Mouse (Mus musculus): ENCODE measurements around the gene Defb11. TPM values are rescaled to one million over a fixed set of nuclear protein-coding genes. Genes with fewer than 3 reads are reported as not detected.
"Not testable (repeated sequence)": the region's sequence is repeated elsewhere in the genome, so short reads cannot be mapped to it uniquely, and the experiment has no call there.

Defb11 gene
- polyA plus RNA-seq (2016; fragmentation: Nextera tagmentation; extraction: Ambion mirVana) = 0.79 TPM in 1 of 2 replicates, not detected in the other

DNA sequence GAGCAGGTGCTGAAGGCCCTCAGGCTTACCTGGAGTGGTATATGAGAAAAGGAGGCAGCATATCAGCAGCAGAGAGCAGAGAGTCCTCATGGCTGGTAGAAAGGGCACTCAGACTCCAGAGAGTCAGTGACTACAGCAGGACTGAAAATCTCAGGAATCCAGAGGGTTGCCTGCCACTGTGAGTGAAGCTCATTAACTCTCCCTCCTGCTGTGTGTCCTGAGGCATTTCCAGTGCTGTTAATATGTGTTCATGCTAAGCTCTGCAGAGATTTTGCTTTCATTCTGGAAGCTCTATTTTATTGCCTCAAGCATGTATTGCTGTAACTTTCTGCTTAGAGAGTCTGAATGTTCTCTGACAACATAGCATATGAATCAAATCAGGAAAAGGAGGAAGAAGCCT lies at the start of gene Defb11:
TSS of gene Defb11 (minus strand) at position 123 of the 400 bp plus-strand sequence.
- H3K9ac ChIP-seq; H3K27me3 ChIP-seq; H3K4me1 ChIP-seq; H3K4me2 ChIP-seq; H3K9me3 ChIP-seq; H3K36me3 ChIP-seq (replicated peaks); H3K4me3 ChIP-seq (replicated peaks); ATAC-seq (ENCODE audit: low FRiP score); H3K27ac ChIP-seq: not testable (repeated sequence)

DNA sequence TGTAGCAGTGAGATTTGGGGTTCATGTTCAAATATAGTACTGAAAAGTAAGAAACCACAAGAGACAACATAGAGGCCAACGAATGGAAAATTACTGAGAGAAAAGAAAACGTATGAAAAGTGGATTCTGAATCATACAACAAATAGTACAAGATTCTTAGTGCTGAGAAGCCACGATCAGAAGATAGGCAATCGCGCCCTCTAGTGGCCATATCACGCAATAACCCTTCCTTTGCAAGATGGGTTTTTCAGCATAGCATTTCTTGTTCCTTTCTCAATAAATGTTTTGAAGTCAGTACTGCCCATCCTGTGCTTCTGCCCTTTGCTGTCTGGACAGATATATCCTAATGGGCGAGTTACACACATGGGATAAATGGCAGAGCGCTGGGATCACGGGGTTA lies 49.1 kb upstream of the Defb11 start:
- H3K4me1 ChIP-seq = no peaks in the 10 kb centered on the region
- H3K9me3 ChIP-seq = no peaks in the 10 kb centered on the region
- H3K4me2 ChIP-seq = no peak overlapping the region
- no peak overlapping the region for H3K27ac ChIP-seq
- no peaks in the 10 kb centered on the region for H3K36me3 ChIP-seq (replicated peaks)
- H3K27me3 ChIP-seq = no peaks in the 10 kb centered on the region
- 6% methylated on average over 9 of the region's 9 CpGs for WGBS
- no peak overlapping the region for H3K4me3 ChIP-seq (replicated peaks)
- no peak for ATAC-seq (ENCODE audit: low FRiP score)
- no peak overlapping the region for H3K9ac ChIP-seq

DNA sequence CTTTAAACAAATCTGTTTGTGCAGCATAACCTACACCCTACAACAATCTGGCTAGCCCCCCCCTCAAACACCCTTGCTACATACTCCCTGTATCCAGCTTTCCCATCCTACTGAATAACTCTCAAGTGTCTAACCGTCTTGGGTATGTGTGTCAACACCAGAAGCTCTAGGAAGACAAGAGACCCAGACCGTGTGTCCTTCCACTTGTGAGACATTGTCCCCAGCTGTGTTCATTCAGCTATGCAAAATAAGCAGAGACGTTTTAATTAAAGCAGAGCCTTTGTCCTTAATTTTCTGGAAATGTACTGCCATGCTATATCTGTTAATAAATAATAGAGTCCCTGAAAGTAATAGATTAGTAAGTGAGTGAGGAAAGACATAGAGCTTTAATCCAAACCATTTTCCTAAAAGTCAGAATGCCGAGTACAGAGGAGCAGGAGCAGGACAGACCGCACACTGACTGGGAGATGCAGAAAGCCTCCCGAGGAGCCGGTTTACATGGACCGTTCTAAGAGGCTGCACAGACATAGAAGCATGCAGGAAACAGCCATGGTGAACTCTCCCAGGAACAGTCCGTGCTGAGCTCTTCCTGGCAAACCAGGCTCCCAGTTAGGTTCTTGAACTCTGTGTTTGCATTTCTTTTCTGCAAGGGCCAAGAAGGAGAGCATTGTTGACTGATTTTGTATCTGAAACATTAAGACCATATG lies 41.3 kb upstream of the Defb11 start:
- Histone ChIP-seq H3K27ac (no peak overlapping the region), H3K4me3 (replicated peaks) (no peak overlapping the region), H3K36me3 (replicated peaks) (no peaks in the 10 kb centered on the region), H3K9ac (no peak overlapping the region), H3K27me3 (no peaks in the 10 kb centered on the region), H3K4me1 (no peaks in the 10 kb centered on the region), H3K9me3 (no peaks in the 10 kb centered on the region), H3K4me2 (no peak overlapping the region)
- ATAC-seq (ENCODE audit: low FRiP score) = no peak
- 65% methylated on average over 9 of the region's 9 CpGs for WGBS

DNA sequence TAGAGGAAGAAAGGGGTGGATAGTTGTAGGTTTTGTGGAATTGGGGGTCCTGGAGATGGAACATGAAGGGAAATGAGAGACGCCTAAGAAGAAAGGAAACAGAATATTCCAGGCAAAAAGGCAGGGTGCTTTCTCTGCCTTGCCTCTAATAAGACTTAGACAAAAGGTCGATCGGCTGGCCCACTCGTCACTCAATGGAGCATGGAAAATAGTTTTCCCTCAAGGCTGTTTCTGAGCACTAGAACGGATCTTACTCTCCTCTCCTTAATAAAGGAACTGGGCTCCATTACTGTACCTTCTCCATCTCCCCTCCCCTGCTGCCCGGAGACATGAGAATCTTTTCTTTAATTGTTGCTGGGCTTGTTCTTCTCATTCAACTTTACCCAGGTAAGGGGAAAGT lies 40.2 kb upstream of the Defb11 start, which contains the start of gene Defb13:
TSS of gene Defb13 (plus strand) at position 301 of the 400 bp plus-strand sequence.
- Histone ChIP-seq H3K27ac (no peak within 1 kb of the TSS), H3K27me3 (no peaks in the 10 kb centered on the region), H3K36me3 (replicated peaks) (no peaks in the 10 kb centered on the region), H3K9ac (no peak within 1 kb of the TSS), H3K9me3 (no peaks in the 10 kb centered on the region), H3K4me1 (no peaks in the 10 kb centered on the region), H3K4me2 (no peak within 1 kb of the TSS), H3K4me3 (replicated peaks) (no peak within 1 kb of the TSS)
- ATAC-seq (ENCODE audit: low FRiP score) = no peak
- 81% methylated on average over 6 of the region's 6 CpGs for WGBS

DNA sequence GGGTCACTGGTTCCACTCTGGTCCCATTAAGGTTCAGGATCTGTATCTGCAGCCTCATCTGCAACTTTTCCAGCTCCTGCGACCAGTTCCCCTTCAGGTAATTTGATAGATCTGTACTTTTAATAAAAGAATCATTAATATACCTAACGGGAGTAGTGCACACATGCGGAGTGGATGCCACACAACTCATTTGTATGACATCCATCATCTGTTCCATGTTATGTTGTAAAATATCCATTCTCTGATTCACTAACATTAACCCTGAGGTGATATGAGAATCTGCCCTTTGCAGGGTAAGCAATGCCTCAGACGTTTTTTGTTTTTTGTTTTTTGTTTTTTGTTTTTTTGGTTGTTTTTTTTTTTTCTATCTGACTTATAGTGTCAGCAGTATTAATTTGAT lies 31.8 kb upstream of the Defb11 start, which contains the start of gene Defb35:
TSS of gene Defb35 (plus strand) at position 301 of the 400 bp plus-strand sequence.
- WGBS = 89% methylated on average over 4 of the region's 4 CpGs
- H3K9me3 ChIP-seq; H3K27ac ChIP-seq; H3K36me3 ChIP-seq (replicated peaks); ATAC-seq (ENCODE audit: low FRiP score); H3K4me2 ChIP-seq; H3K27me3 ChIP-seq; H3K4me3 ChIP-seq (replicated peaks); H3K4me1 ChIP-seq; H3K9ac ChIP-seq: not testable (repeated sequence)

DNA sequence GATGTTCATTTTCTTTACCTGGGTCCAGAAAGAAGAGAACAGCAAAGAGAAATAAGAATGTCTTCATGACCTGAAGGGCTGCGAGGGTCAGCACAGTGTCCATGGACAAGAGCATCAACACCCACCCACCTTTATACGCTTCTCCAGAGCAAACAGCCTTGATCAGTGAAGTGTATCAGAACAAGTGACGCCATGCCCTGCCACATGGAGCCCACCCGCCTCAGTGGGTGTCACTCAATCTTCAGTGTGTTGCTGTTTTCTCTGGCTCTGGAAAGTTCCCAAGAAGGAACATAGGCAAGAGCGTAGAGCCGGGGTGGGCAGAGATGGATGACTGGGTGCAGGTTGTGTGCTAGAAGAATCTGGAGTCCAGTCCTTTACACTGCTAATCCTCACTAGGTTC lies 26.4 kb upstream of the Defb11 start, which contains the start of gene Defb15:
TSS of gene Defb15 (minus strand) at position 101 of the 400 bp plus-strand sequence.
- Histone ChIP-seq H3K9ac (no peak within 1 kb of the TSS), H3K9me3 (no peaks in the 10 kb centered on the region), H3K27ac (no peak within 1 kb of the TSS), H3K27me3 (no peaks in the 10 kb centered on the region), H3K4me2 (no peak within 1 kb of the TSS), H3K4me1 (no peaks in the 10 kb centered on the region), H3K36me3 (replicated peaks) (no peaks in the 10 kb centered on the region), H3K4me3 (replicated peaks) (no peak within 1 kb of the TSS)
- no peak for ATAC-seq (ENCODE audit: low FRiP score)
- WGBS = 95% methylated on average over 6 of the region's 6 CpGs

DNA sequence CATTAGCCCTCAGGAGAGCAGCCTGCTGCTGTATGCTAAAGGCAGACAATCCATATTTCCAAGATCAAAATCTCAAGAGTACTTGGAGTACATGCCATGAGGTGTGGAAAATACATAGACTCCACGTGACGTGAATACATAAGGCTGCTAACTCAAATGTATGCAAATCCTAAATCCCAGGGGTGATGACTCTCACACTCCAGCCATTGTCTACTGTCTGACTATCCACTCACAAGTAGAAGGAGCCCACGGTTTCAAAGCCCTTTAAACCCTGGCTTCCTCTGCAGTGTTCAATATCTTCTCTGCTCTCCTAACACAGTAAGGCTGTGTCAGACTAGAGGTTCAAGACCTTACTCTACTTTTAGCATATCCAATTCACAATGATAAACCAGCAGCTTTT lies 24.5 kb upstream of the Defb11 start:
- H3K27ac ChIP-seq; H3K36me3 ChIP-seq (replicated peaks); H3K4me1 ChIP-seq; H3K27me3 ChIP-seq; H3K4me3 ChIP-seq (replicated peaks); H3K4me2 ChIP-seq; H3K9ac ChIP-seq; H3K9me3 ChIP-seq; ATAC-seq (ENCODE audit: low FRiP score): not testable (repeated sequence)
- WGBS = 60% methylated on average over 3 of the region's 3 CpGs

DNA sequence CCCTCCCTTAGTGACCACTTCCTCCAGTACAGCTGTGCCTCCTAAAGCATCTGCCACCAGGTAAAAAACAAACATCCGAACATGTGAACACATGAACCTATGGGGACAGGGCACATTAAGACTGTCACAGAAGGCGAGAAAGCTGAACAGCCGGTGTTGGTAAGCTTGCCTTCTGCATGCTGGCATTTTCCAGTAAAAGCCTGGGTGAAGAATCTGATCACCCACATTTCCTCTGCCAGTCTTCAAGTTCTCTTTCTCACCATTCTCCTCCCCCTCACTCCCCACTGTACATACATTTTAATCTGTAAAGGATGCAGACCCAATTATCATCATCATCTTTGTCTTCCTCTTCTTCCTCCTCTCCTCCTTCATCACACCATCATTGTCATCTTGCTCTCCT lies 9.4 kb upstream of the Defb11 start:
- Histone ChIP-seq H3K27ac (no peak overlapping the region), H3K9me3 (no peaks in the 10 kb centered on the region), H3K27me3 (no peaks in the 10 kb centered on the region), H3K36me3 (replicated peaks) (no peaks in the 10 kb centered on the region), H3K4me3 (replicated peaks) (no peak overlapping the region), H3K9ac (no peak overlapping the region), H3K4me1 (no peaks in the 10 kb centered on the region), H3K4me2 (no peak overlapping the region)
- 88% methylated on average over 3 of the region's 3 CpGs for WGBS
- ATAC-seq (ENCODE audit: low FRiP score) = no peak

DNA sequence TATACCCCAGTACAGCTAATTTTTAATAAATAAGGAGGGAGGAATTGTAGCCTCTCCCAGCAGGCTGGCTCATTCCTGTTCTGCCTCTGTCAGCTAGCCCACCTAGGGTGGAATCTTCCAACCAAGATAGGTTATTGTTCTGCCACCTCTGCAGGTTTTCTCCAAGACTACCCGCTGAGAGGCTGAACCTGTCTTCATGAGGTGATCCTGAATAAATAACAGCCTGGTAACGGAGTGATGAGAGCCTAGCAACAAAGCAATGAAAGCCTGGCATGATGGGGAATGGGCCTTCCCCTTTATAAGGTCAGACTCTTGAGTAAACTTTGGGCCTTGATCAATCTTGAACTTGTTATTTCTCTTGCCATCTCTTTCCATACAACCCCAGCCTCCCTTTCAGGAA lies 6.3 kb upstream of the Defb11 start:
- H3K4me1 ChIP-seq = no peaks in the 10 kb centered on the region
- H3K4me2 ChIP-seq = no peak overlapping the region
- H3K4me3 ChIP-seq (replicated peaks) = no peak overlapping the region
- no peaks in the 10 kb centered on the region for H3K36me3 ChIP-seq (replicated peaks)
- no peak overlapping the region for H3K9ac ChIP-seq
- no peaks in the 10 kb centered on the region for H3K9me3 ChIP-seq
- no peak overlapping the region for H3K27ac ChIP-seq
- H3K27me3 ChIP-seq = no peaks in the 10 kb centered on the region
- no peak for ATAC-seq (ENCODE audit: low FRiP score)
- WGBS = 13% methylated on average over 2 of the region's 2 CpGs

DNA sequence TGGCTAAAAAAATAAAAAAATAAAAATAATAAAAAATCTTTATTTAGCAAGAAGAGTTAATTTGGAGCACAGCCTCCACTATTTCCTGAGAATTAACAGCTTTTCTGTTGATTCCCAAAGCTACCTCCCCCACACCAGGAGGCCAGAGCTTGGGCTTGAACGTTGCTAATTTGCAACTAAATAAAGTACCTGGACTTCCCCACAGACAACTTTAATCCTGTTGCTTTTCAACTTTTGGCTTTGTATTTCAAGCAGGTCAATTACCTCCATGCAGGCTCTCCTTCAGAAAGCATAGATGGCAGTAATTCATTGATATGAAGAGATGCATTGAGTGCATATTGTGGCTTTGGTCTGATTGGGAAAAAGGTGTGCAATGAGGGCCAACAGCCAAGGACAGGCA lies 5.7 kb upstream of the Defb11 start:
- no peak overlapping the region for H3K9ac ChIP-seq
- no peaks in the 10 kb centered on the region for H3K36me3 ChIP-seq (replicated peaks)
- H3K27ac ChIP-seq = no peak overlapping the region
- H3K9me3 ChIP-seq = no peaks in the 10 kb centered on the region
- H3K4me3 ChIP-seq (replicated peaks) = no peak overlapping the region
- no peaks in the 10 kb centered on the region for H3K27me3 ChIP-seq
- ATAC-seq (ENCODE audit: low FRiP score) = no peak
- no peak overlapping the region for H3K4me2 ChIP-seq
- 0% methylated on average over 1 of the region's 1 CpGs for WGBS
- H3K4me1 ChIP-seq = no peaks in the 10 kb centered on the region

DNA sequence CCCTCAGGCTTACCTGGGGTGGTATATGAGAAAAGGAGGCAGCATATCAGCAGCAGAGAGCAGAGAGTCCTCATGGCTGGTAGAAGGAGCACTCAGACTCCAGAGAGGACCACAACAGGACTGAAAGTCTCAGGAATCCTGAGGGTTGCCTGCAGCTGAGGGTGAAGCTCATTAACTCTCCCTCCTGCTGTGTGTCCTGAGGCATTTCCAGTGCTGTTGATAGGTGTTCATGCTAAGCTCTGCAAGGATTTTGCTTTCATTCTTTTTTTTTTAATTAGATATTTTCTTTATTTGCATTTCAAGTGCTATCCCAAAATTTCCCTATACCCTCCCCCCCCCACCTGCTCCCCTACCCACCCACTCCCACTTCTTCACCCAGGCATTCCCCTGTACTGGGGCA lies 20.9 kb downstream of the Defb11 start, which contains the start of gene Defb9:
TSS of gene Defb9 (minus strand) at position 101 of the 400 bp plus-strand sequence.
- not testable (repeated sequence) for H3K4me3 ChIP-seq (replicated peaks); H3K9ac ChIP-seq; H3K4me1 ChIP-seq; H3K36me3 ChIP-seq (replicated peaks); H3K27ac ChIP-seq; H3K4me2 ChIP-seq; ATAC-seq (ENCODE audit: low FRiP score); H3K9me3 ChIP-seq; H3K27me3 ChIP-seq

DNA sequence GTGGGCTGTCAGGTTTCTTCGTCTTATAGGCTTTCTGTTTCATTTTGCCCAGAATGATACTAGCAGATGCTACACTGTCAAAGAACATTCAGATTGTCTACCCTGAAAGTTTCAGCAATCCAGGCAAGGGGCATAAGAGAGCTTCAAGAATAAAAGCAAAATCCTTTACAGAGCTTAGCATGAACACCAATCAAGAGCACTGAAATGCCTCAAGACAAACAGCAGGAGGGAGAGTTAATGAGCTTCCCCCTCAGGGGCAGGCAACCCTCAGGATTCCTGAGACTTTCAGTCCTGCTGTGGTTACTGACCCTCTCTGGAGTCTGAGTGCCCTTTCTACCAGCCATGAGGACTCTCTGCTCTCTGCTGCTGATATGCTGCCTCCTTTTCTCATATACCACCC lies 47.6 kb downstream of the Defb11 start, which contains the start of gene Defb10:
TSS of gene Defb10 (plus strand) at position 316 of the 400 bp plus-strand sequence.
- H3K27me3 ChIP-seq; H3K4me3 ChIP-seq (replicated peaks); H3K9ac ChIP-seq; H3K27ac ChIP-seq; ATAC-seq (ENCODE audit: low FRiP score); H3K4me1 ChIP-seq; H3K36me3 ChIP-seq (replicated peaks); H3K9me3 ChIP-seq; H3K4me2 ChIP-seq: not testable (repeated sequence)
- WGBS = 7% methylated on average over 1 of the region's 1 CpGs
